Mouse (Mus musculus) layer of hippocampus, postnatal 25 days (tissue): ENCODE results near the gene Coro2a. TPM values are rescaled to one million over a fixed set of nuclear protein-coding genes. Genes with fewer than 3 reads are reported as not detected.

Experiments
- DNase-seq, 2 experiments: peaks; one replicate each; pipeline ENCODE4 v3.0.0; 2022; ENCODE audit warnings: mixed read lengths in 2 of 2, low spot score in 1 of 2; ENCODE audit errors: extremely low spot score in 1 of 2
- total RNA-seq, 2 experiments: library from RNA; stranded (reverse); gene quantifications; 2 replicates each; pipeline ENCODE4 v1.2.3; 2021

Gene Coro2a
- total RNA-seq, 2 experiments from 2014 or later, result 17.3 to 18.6 TPM

DNA sequence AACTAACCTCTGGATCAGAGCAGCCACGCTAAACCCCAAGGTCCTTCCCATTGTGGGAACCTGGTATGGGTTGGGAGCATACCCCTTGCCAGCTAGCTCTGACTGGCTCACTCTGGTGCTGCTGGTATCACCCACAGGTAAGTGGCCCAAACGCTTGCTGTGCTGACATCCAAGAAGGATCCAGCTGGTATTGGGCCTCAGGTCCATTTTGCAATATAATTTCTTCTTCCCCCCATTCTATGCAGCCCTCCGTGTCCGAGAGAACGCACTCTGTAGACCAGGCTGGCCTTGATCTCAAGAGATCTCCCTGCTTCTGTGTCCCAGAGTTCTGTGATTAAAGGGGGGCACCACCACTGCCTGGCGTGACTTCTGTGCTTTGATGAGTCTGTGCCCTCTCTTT lies 108.9 kb downstream of the Coro2a start:
- DNase-seq, result no peak

DNA sequence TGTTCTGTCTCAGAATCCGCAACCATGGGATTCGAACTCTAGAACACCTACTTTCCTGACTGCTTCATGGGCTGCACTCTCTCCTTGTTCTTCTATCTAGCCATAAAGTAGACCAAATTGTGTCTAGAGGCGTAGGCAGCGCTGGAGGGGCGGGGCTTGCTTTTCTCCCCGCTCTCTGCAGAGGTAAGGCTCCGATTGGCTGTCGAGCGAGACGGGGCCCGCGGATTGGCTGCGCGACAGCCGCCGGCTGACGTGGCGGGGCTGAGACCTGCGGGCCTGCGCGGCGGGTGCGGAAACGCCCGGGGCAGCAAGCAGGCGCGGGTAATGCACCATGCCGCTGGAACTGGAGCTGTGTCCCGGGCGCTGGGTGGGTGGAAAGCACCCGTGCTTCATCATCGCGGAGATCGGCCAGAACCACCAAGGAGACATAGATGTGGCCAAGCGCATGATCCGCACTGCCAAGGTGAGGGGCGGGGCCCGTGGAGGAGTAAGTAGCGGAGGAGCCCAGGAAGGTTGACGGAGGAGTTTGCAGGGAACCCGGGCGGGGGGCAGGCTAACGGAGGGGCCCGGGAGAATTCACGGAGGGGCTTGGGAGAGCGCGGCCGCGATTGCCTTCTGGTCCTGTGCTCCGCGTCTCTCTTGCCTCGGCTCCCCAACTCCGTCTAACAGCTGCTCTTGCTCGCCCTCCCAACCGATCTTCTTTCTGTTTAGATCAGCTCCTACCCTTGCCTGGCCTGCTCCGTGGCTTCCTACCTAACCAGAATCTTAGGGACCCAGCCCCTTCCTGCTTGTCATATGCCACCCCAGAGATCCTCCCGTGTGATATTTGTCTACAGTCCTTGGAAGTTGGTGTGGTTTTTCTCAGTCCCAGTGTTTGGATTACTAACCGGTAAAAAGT lies 112.7 kb downstream of the Coro2a start, which contains the start of gene Nans:
Nans (plus strand) TSS at position 221 of the 898 bp plus-strand sequence.
- peak; percentile 82 to 83 for DNase-seq

DNA sequence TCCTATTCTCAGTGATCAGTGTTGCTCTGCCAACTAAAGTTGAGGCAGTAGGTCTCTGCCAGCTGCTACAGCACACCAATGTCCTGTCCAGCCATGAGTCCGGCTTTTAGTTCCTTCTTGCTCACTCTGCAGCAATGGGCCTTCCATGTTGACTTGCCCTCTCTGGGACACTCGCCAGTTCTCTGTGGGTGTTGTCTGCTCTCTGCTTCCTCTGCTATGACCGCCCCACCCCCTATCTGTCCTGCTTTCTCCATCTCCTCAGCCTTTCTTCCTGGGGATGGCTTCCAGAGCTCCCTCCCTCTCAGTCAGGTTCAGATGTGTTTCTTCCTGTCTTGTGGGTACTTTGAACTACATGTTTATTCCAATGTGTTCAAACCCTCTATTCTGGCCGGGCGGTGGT lies 114.7 kb downstream of the Coro2a start:
- no peak for DNase-seq

Other genes starting within 250 kb of the Coro2a start
- gene Trmo, start 212.8 kb downstream of the Coro2a start, total RNA-seq, result 1 to 10 TPM; 3.9 to 5.5 TPM
- gene Hemgn, start 188.7 kb downstream of the Coro2a start, total RNA-seq, result not detected
- 10 to 100 TPM; 48.9 to 53.4 TPM for gene Anp32b, start 151.3 kb downstream of the Coro2a start, total RNA-seq
- 10 to 100 TPM; 20.3 to 24.5 TPM for gene Nans, start 113.0 kb downstream of the Coro2a start, total RNA-seq
- gene Trim14, start 66.1 kb downstream of the Coro2a start, total RNA-seq, result under 1 TPM; 0.42 to 0.54 TPM
- gene Tbc1d2, start 48.0 kb upstream of the Coro2a start, total RNA-seq, result 1 to 10 TPM; 1.8 to 3.6 TPM